Mouse (Mus musculus) left cerebral cortex, adult 2 months (tissue): ENCODE measurements around the gene Slc22a5. TPM values are rescaled to one million over a fixed set of nuclear protein-coding genes. Genes with fewer than 3 reads are reported as not detected.
A peak's percentile ranks its signal among the peaks of the same experiment; 100 is the strongest.
"Not testable (repeated sequence)": the region's sequence is repeated elsewhere in the genome, so short reads cannot be mapped to it uniquely, and the experiment has no call there.

Experiments
- DNase-seq, 2 experiments: peaks; one replicate each; pipeline ENCODE4 v3.0.0; 2021 to 2022; ENCODE audit warnings: low spot score in 2 of 2, mixed read lengths in 1 of 2; ENCODE audit errors: extremely low spot score in 1 of 2
- H3K27ac ChIP-seq: fragments of 200-600 bp; 2 replicates; pipeline ENCODE4 v1.8.1; 2022
- H3K4me3 ChIP-seq: fragments of 200-600 bp; 2 replicates; pipeline ENCODE4 v1.8.1; 2022
- CTCF ChIP-seq: fragments of 200-600 bp; IDR thresholded peaks from 2 replicates; pipeline ENCODE4 v1.8.1; 2022; ENCODE audit warnings: antibody characterized with exemption, mild to moderate bottlenecking, moderate library complexity
- intact Hi-C: fragments of 180-260 bp; cut with DNase I; formaldehyde crosslinking; loops from one replicate; pipeline ENCODE4 v1.15.1; 2025
- long read RNA-seq, 2 experiments: library from polyadenylated mRNA; stranded (forward); transcript quantifications; one replicate each; pipeline ENCODE4 v2.0.0; 2021; ENCODE audit warnings: borderline mapping rate in 2 of 2
- total RNA-seq, 2 experiments: library from RNA; stranded (reverse); gene quantifications; 2 replicates each; pipeline ENCODE4 v1.2.3; 2021

Slc22a5 gene
- total RNA-seq, result 10 to 100 TPM in 1 of 2 experiments, 1 to 10 TPM in 1; 9.5 to 10.5 TPM
- long read RNA-seq, experiment 1, transcript Slc22a5-201 (10 exons, 3,062 nt), result major isoform, 6 of 11 reads
- long read RNA-seq, experiment 1, partial matches to known transcripts, result 1 of 11 reads
- long read RNA-seq, experiment 1, other reads (novel, unspliced or antisense), result 4 of 11 reads
- long read RNA-seq, experiment 2, transcript Slc22a5-201 (10 exons, 3,062 nt), result major isoform, 12 of 16 reads
- long read RNA-seq, experiment 2, partial matches to known transcripts, result 0 of 16 reads
- long read RNA-seq, experiment 2, other reads (novel, unspliced or antisense), result 4 of 16 reads

DNA sequence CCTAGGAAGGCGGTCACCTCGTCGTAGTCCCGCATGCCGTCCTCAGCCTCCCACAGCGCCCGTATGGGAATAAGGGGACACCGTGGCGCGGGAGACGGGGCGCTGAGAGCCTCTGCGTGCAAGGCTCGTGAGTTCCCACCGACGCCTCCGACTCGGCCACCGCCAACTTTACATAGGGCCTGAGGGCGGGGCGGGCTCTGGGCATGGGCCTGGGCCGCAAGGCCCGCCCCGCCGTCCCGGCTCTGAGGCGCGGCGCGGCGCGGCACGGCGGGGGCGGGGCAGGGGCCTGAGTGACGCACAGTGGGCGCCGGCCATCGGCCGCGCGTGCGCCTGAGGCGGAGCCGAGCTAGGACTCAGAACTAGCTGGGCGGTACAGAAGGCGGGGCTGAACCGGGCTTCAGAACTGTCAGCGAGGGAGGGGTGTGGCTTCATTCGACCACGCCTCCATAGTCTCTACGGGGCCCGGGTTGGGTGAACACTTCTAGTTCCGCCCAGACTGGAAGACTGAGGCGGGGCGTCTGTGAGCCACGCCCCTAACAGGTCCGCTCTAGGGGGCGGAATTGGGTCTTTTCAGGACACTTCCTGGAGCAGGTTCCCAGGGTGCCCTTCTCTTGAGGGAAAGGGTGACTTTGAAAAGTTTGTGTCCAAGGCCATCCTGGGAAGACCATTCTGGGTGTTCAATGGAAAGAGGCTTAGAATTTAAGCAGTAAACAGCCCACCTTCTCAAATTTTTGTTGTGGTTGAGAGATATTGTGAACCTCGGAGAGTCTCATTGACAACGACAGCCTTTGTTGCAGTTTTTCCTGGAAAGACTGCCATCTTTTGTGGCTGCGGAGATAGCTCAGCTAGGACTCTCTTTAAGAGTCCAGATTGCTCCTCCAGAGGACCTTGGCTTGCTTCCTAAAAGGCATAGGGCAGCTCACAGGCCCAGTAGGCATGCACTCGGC, at the start of gene Slc22a5:
TSS of gene Slc22a5 (minus strand) at position 156 of the 947 bp plus-strand sequence.
- H3K4me3 ChIP-seq, result peak within 1 kb of the TSS; percentile 87
- TF ChIP-seq CTCF, result no peak
- peak; percentile 96 to 97 for DNase-seq
- intact Hi-C loops, result no loop called here
- peak within 1 kb of the TSS; percentile 83 for H3K27ac ChIP-seq

DNA sequence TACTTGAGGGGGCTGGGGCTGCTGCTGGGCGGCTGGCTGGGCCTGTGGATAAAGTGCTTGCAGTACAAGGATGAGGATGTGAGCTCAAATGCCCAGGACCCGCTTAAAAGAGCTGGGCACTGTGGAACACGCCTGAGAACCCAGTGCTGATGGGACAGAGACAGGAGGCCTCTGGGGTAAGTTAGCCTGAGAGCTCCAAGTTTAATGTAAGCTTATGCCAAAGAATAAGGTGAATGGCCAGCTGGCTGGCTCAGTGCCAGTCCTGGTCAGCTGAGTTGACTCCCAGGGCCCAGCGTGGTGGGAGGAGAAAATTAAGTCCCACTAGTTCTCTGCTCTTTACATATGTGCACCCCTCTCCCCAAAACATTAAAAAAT, 40.5 kb upstream of the Slc22a5 start:
- DNase-seq, H3K4me3 ChIP-seq, H3K27ac ChIP-seq: not testable (repeated sequence)
- intact Hi-C loops, result loop anchor here (1.0 to 10.0 kb wide), 4 partner anchors 55 to 323 kb away; no protein-coding TSS in a partner anchor

DNA sequence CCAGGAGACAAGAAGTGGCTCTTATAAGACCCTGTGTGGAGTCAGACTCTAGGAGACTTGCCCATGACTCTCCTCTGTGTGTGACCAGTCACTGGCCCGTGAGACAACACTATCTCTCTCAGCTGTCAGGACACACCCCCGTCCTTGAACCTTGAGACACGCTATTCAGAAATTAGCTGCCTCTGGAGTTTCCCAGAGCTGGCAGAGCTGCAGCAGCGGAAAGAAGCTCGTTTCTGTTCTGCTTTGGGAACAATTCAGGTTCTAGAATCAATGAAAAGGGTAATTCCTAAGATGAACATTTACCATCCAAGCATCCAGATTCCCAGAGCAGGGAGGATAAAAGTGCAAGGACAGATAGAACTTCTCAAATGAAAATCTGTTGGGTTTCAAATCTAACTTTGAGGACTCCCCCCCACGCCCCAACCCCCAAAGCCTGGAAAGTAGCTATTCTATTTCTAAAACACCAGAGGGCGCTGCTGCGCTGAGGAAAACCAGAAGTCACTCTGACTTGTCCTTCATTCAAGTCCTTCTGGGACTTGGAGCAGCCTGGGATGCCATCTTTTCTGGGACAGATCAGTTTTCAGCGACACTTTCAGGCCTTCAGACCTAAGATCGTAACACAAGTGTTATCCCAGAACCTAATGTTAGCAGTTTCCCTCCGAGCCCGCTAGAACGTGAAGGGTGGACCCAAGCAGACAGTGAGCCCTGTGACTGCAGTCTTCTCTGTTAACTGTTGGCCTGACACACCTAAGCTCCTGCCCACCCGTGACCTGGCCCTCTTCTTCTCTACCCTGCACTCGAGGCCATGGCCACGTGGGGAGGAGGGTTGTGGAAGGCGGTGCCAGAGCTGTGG, 39.9 kb upstream of the Slc22a5 start:
- Histone ChIP-seq H3K27ac (no peak overlapping the region), H3K4me3 (no peak overlapping the region)
- intact Hi-C loops, result loop anchor here (1.0 to 10.0 kb wide), 4 partner anchors 56 to 323 kb away; no protein-coding TSS in a partner anchor
- DNase-seq, result peak; percentile 41 to 57
- peak; percentile 73 for TF ChIP-seq CTCF

DNA sequence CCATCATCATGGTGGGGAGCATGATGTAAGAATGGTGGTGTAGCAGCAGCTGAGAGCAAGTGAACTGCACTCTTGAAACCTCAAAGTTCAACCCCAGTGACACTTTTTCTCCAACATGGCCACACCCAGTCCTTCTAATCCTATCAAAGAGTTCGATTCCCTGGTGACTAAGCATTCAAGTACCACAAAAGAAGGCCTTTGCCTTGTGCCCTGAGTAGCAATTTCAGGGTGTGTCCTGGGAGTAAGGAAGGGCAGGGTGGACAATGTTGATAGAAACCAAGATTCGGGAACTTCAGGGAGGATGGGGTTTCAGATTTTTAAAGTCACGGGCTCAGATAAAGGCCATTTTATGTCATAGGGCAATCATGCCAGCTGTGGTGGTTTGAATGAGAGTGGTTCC, 38.3 kb upstream of the Slc22a5 start:
- intact Hi-C loops, result loop anchor here (5.0 to 10.0 kb wide), 3 partner anchors 58 to 325 kb away; no protein-coding TSS in a partner anchor
- no peak for DNase-seq
- TF ChIP-seq CTCF, result no peak
- Histone ChIP-seq H3K4me3 (no peak overlapping the region), H3K27ac (no peak overlapping the region)

DNA sequence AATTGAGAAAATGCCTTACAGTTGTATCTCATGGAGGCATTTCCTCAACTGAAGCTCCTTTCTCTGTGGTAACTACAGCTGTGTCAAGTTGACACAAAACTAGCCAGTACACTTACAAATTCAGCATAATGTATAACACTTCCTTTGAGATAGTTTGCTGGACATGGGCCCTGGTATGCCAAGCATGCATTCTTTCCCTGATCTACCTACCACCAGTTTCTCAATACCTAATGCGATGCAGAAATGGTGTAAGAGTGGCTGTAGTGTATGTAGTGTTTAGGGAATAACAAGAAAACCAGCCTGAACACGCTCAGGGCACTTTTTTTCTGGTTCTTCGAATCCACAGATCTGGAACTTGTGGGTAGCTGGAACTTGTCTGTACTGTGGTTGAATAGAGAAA, 37.1 kb upstream of the Slc22a5 start:
- no peak for DNase-seq
- no peak for TF ChIP-seq CTCF
- intact Hi-C loops, result no loop called here
- H3K27ac ChIP-seq, result no peak overlapping the region
- no peak overlapping the region for H3K4me3 ChIP-seq

DNA sequence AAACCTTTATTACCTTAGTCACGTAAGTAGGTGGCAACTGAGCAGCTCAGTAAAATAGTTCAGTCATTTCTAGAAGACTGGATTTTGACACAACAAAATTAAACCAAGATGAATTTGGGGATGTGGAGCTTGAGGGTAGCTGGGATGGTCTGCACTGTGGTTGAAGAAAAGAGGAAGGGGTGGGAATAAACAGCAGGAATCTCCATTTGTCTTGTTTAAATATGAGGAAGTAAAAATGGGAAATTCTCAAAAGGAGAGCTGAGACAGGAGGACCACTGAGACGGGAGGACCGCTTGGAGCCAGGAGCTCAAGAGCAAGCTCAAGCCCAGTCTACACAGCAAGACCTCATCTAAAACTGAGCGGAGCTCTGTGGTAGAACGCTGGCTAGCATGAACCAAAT, 34.8 kb upstream of the Slc22a5 start:
- no peak for DNase-seq
- Histone ChIP-seq H3K27ac (no peak overlapping the region), H3K4me3 (no peak overlapping the region)
- TF ChIP-seq CTCF, result no peak
- intact Hi-C loops, result no loop called here

DNA sequence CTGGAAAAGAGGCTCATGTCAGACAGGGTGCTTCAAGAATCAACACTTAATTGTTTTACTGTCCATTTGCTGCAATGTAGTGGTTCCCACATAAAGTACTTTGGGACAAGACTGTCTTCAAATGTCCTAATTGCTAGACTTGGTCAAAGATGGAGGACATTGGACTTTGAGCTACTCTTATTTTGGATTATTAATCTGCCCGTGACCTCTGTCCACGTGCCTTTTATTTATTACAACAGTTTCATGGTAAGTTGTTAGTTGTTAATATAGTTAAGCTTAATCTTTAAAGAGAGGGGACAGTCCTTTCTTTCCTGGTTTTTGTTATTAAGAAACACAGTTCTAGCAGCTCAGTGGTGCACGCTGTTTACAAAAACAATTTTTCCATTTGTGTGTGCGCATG, 27.4 kb upstream of the Slc22a5 start:
- DNase-seq, result no peak
- intact Hi-C loops, result no loop called here
- no peak overlapping the region for H3K4me3 ChIP-seq
- no peak overlapping the region for H3K27ac ChIP-seq
- TF ChIP-seq CTCF, result no peak

DNA sequence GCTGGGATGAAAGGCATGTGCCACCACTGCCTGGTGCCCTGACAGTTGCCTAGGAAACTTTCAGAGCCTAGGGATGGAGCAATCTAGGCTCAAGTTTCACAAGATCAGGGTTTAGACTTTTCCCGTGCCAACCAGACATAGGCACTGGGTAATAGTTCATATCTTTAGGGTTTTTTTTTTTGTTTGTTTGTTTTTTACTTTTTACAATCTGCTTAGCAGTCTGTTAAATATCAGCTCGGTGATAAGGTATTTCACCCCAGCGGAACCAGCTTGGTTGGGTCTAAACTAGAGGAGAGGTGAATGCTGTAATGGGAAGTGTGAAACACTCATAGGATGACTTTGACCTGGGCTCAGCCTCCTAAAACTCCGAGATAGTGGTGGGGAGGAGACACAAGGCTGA, 19.6 kb upstream of the Slc22a5 start:
- no peak overlapping the region for H3K27ac ChIP-seq
- no peak for TF ChIP-seq CTCF
- intact Hi-C loops, result no loop called here
- DNase-seq, result no peak
- H3K4me3 ChIP-seq, result no peak overlapping the region

DNA sequence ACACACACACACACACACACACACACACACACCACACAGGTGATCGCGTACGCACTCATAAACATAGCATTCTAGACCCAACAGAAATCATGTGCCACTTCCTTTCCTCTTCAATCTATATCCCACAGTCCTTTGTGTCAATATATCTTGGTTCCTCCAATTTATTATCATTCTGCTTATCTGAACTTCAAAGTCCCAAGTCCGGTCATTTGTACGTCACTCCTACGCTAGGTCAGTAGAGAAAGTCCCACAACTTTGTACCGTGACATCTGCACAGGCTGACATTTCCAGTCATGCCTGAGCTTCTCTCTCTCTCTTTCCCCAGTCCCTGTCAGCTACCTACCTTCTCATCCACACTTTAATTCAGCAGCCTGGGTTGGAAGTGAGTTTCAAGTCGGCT, 17.2 kb upstream of the Slc22a5 start:
- Histone ChIP-seq H3K4me3 (no peak overlapping the region), H3K27ac (no peak overlapping the region)
- intact Hi-C loops, result no loop called here
- TF ChIP-seq CTCF, result no peak
- no peak for DNase-seq

DNA sequence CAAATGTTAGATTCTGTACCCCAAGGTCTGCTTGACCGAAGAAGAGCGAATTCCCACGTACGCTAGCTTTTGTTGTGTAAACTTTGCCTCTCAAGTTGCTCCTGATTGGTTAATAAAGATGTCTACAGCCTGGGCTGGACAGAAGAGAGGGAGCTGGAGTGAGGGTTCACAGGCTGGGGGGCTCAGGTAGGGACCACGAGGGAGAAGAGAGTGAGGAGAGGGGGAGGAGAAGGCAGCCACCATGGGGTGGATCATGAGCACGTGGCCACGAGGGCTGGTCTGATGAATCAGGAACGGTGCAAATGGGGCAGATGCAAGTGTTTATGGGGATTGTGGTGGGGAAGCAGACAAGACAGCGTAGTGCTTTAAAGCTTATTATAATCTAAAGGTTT, 13.1 kb upstream of the Slc22a5 start:
- intact Hi-C loops, result no loop called here
- TF ChIP-seq CTCF, result no peak
- Histone ChIP-seq H3K4me3 (no peak overlapping the region), H3K27ac (no peak overlapping the region)
- DNase-seq, result no peak

DNA sequence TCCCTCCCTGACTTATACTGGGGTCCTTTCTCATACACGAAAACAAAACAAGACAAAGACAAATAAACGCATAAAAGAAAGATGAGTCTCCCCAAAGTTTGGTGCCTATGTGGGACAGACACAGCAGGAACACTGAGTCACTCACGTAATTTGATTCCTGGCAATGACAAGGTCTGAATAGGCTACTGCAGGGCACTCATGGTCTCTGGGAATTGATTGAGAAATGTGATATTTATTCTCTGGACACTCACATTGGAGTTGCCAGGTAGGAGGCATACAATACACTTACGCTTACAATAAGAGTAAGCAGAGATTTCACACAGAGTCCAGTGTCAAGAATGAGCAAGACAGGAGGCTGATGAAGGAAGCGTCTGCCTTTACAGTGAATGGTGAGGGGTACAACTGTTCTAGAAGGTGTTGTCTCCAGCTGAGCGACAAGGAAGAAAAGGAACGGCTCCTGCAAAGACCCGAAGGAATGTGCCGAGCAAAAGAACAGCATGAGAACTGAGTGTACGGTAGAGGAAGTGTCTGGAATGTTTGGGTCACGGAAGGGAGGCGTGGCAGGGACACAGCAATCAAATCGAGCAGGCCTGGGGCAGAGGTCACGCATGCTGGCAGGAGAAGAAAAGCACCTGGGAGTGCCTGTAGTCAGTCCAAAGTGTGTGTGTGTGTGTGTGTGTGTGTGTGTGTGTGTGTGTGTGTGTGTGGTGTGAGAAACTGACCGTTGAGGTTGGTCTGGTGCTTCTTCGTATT, 12.5 kb upstream of the Slc22a5 start:
- intact Hi-C loops, result no loop called here
- H3K4me3 ChIP-seq, result no peak overlapping the region
- no peak for TF ChIP-seq CTCF
- no peak for DNase-seq
- H3K27ac ChIP-seq, result no peak overlapping the region
